Mouse (Mus musculus): Measurements from ENCODE around the gene Pomgnt2.

- TF ChIP-seq CTCF (IDR thresholded peaks at IDR 0.05; ENCODE audit: extremely low read depth, insufficient read depth, low read length): no peak
- no peak; the same call in 1 of the 2 replicates for TF ChIP-seq POLR2A (IDR thresholded peaks at IDR 0.05; ENCODE audit: extremely low read depth, insufficient read depth, low read length)
Measured at GRCm38 (mm10) chr9:121950418-121951113, 46.3 kb downstream of the Pomgnt2 start, which contains the start of gene Fam198a.
